Mouse (Mus musculus) left cerebral cortex, postnatal 36 days (tissue): ENCODE data around the gene Mmp20. TPM values are rescaled to one million over a fixed set of nuclear protein-coding genes. Genes with fewer than 3 reads are reported as not detected.

Experiments used
- DNase-seq, 2 experiments: peaks; one replicate each; pipeline ENCODE4 v3.0.0; 2021 to 2022; ENCODE audit warnings: low spot score in 2 of 2, mixed read lengths in 1 of 2
- intact Hi-C: fragments of 180-260 bp; cut with DNase I; formaldehyde crosslinking; loops from one replicate; pipeline ENCODE4 v1.15.1; 2025
- total RNA-seq, 2 experiments: library from RNA; stranded (reverse); gene quantifications; 2 replicates each; pipeline ENCODE4 v1.2.3; 2021

Gene Mmp20
- total RNA-seq: not detected

GRCm38 (mm10) chr9:7627931-7628330, at the start of gene Mmp20:
Gene Mmp20, plus strand, starts transcription at chr9:7628231.
- intact Hi-C loops: no loop called here
- DNase-seq: no peak

GRCm38 (mm10) chr9:7590063-7590462, 38.0 kb upstream of the Mmp20 start:
- intact Hi-C loops: loop anchor here (5.0 kb wide), 1 partner anchor 298 kb away; no protein-coding TSS in a partner anchor
- no peak for DNase-seq

GRCm38 (mm10) chr9:7593272-7593812, 34.7 kb upstream of the Mmp20 start:
- DNase-seq: no peak
- intact Hi-C loops: loop anchor here (5.0 kb wide), 1 partner anchor 301 kb away; no protein-coding TSS in a partner anchor

GRCm38 (mm10) chr9:7594816-7595540, 33.1 kb upstream of the Mmp20 start:
- intact Hi-C loops: loop anchor here (2.0 to 5.0 kb wide), 2 partner anchors 303 to 378 kb away; no protein-coding TSS in a partner anchor

GRCm38 (mm10) chr9:7602982-7603742, 24.9 kb upstream of the Mmp20 start:
- DNase-seq: peak; percentile 64 to 68
- intact Hi-C loops: loop anchor here (5.0 to 10.0 kb wide), 2 partner anchors 112 to 294 kb away; no protein-coding TSS in a partner anchor

More at GRCm38 (mm10) chr9:7594816-7595540, 33.1 kb upstream of the Mmp20 start:
- peak; percentile 63 to 79 for DNase-seq

GRCm38 (mm10) chr9:7604005-7604404, 24.0 kb upstream of the Mmp20 start:
- no peak for DNase-seq
- intact Hi-C loops: loop anchor here (5.0 to 10.0 kb wide), 2 partner anchors 111 to 293 kb away; no protein-coding TSS in a partner anchor

- intact Hi-C loops: loop anchor here (10.0 kb wide), 1 partner anchor 109 kb away; no protein-coding TSS in a partner anchor
- DNase-seq: no peak
These were observed 22.4 kb upstream of the Mmp20 start for GRCm38 (mm10) chr9:7605638-7606037.

GRCm38 (mm10) chr9:7622582-7622981, 5.4 kb upstream of the Mmp20 start:
- no peak for DNase-seq
- intact Hi-C loops: no loop called here

- intact Hi-C loops: no loop called here
- no peak for DNase-seq
These were observed 5.9 kb downstream of the Mmp20 start for GRCm38 (mm10) chr9:7633936-7634335.

GRCm38 (mm10) chr9:7647901-7648300, 19.9 kb downstream of the Mmp20 start:
- DNase-seq: no peak
- intact Hi-C loops: no loop called here

GRCm38 (mm10) chr9:7650397-7651180, 22.6 kb downstream of the Mmp20 start:
- no peak for DNase-seq
- intact Hi-C loops: no loop called here

GRCm38 (mm10) chr9:7652351-7653085, 24.5 kb downstream of the Mmp20 start:
- intact Hi-C loops: no loop called here
- DNase-seq: no peak

- intact Hi-C loops: no loop called here
These were observed 29.9 kb downstream of the Mmp20 start for GRCm38 (mm10) chr9:7657946-7658345.

GRCm38 (mm10) chr9:7659469-7660020, 31.5 kb downstream of the Mmp20 start:
- intact Hi-C loops: no loop called here
- no peak for DNase-seq

More at GRCm38 (mm10) chr9:7657946-7658345, 29.9 kb downstream of the Mmp20 start:
- no peak for DNase-seq

- DNase-seq: no peak
- intact Hi-C loops: no loop called here
These were observed 33.3 kb downstream of the Mmp20 start for GRCm38 (mm10) chr9:7661371-7661770.

- intact Hi-C loops: no loop called here
- no peak for DNase-seq
These were observed 41.6 kb downstream of the Mmp20 start for GRCm38 (mm10) chr9:7669674-7670073.

GRCm38 (mm10) chr9:7672985-7673384, 45.0 kb downstream of the Mmp20 start:
- no peak for DNase-seq
- intact Hi-C loops: no loop called here

GRCm38 (mm10) chr9:7678154-7678837, 50.3 kb downstream of the Mmp20 start:
- intact Hi-C loops: no loop called here
- DNase-seq: no peak
